Mouse (Mus musculus): Measurements from ENCODE around the gene Rbpj.

The Rbpj gene

DNA sequence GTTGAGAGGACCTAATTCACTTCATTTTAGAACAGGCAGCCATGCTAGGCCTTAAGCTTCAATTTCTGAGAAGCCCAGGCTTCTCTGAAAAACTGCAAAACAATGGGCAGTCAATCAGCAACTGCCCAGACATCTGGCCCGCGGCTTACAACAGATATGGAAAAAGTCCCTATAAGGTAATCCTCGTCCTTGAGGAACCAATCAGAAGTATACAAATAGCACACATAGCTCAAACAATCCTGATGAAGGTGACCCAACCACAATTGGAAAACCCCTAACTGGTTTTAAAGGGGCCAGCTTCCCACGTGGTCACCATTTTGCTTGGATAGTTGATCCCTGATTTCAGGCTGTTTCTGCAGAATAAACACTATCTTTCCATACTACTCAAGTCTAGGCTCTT lies 89.0 kb downstream of the Rbpj start:
- DNase-seq = no peak

DNA sequence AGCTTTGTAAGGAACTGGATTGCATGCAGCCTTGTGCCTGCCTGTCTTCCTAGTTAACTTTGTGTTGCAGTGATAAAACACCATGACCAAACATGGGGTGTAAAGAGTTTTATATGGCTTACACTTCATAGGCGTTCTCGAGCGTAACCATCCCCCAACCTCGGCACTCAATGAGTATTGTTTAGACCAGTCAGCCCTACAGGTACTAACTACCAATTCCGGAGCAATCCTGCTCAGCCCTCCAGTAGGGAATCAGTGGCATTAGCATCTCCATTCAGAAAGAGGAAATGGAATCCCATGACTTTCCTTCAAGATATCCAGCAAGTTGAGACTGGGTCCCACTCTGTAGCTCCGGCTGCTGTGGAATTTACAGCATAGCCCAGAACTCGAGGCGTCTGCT lies 89.5 kb downstream of the Rbpj start:
- no peak for DNase-seq

DNA sequence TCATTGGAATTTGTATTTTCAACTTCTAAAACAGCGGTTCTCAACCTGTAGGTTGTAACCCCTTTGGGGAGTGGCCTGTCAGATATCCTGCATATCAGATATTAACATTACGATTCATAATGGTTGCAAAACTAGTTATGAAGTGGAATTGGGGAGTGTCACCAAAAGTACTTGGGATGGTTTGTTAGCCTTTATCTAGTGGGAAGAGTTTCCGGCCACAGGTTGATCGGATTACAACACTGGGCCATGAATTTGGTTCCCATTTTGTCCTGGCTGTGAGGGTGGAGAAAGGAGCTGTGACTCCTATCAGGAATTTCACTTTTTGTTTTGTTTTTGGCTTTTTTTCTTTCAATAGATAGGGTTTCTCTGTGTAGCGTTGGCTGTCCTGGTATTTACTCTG lies 90.0 kb downstream of the Rbpj start:
- DNase-seq = no peak

DNA sequence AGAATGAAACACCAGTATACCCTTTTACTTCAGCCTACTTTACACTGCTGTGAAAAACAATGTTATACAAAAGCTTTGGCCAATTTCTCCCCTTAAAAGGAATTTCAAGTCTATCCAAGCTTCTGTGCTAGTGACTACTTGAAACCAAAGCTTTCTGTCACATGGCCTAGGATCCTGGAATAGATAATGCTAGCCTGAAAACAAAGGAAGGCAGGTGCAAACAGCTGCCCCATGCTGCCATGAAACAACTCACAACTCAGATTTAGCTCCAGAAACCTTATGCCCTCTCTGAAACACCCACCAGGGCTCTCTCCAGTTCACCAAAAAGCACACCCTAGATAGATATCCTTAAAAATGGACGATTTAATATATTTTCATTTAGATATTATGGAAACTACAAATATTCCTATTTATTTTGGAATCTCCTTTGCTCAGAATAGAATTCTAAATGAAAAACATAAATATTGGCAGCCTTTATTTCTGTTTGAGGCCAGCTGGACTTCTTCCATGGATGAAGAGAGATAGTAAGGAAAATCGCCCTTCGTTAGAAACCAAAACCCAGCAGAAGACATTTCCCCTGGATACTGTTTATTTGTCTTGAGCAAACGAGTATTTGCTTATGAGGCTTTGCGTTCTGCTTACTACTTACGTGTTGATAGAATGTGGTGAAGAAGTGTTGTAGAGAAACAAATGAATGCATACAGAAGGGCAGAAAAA lies 91.8 kb downstream of the Rbpj start:
- DNase-seq = no peak

DNA sequence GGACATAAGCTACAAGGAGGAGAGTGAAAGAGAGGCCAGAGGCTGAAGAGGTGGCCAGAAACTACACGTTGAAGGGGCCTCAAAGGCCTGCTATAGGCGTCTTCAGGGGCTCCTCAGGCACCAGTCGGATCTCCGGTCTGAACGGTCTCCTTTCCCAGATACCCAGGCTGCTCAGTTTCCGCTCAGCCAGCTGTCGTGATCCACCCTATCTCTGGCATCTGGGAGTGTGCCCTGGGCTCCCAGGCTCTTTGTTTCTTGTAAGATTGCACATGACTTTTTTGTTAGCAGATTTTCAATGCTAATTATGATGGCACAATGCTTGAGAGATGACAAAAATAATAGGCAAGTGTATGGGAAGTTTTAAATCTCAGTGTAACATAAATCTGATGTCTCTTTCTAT lies 95.2 kb downstream of the Rbpj start:
- DNase-seq = no peak

DNA sequence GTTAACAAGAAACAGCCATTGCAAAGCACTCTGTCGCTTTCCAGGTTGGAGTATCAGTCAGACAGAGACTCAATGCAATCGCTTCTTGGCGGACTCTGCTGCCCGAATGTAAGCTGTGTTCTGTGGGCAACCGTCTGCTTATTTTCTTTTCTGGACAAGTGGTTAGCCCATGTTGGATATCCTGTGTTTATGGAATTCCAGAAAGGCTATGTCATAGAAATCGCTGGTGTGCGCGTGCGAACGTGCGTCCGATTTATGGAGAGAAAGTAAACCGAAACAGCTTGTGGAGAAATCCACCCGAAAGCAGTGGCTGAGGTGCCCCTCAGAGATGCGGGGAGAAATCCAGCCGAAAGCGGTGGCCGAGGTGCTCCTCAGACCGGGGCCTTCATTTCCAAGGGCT lies 98.4 kb downstream of the Rbpj start:
- DNase-seq = no peak

DNA sequence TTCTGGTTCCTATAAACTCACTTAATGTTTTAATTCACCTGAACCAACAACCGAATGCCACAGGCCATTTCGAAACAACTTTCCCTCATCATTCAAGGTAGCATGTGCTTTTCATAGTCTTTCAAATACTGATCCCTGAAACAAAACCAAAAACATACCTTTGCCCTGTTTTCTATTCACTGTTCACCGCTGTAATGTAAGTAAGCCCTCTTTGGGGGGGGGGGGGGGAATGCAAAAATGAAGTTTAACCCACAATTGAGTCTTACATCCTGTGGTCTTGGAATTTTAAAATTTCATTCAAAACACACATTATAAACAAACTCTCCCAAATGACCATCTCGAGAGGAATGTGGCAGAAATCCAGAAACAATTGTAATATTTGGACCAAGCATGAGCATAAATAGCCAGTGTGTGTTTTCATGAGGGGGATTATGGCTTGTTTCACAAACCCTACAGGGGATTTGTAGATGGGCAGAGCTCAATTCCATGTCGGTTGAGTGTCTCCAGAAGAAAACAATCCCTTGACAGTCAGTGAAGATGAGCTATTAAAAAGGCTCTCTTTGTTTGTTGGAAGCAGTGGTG lies 99.4 kb downstream of the Rbpj start:
- DNase-seq = no peak

DNA sequence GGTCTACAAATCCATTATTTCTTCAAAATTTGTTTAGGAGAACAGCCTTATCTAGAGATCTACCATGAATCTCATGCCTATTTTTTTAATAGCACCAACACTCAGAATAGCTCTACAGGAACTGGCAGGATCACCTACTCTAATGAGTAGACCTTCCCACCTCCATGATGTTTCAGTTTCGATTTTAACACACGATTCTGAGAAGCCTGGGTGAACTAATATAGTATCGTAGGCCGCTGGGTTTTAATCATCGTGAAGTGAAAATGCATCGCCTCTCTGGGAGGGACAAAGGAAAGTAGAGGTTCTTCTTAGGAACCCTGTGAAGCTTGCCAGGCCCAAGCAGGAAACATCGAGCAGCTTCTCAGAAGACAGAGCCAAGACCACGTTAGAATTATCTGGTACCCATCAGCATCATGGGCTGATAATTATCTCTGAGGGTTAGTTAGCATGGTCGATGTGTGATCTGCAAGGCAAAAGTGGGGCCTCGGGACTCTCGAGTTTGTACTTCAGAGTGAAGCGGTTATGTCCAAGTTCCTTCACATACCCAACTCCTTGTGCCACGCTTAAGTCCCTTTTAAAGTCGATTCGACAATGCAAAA lies 100.6 kb downstream of the Rbpj start:
- DNase-seq = no peak

DNA sequence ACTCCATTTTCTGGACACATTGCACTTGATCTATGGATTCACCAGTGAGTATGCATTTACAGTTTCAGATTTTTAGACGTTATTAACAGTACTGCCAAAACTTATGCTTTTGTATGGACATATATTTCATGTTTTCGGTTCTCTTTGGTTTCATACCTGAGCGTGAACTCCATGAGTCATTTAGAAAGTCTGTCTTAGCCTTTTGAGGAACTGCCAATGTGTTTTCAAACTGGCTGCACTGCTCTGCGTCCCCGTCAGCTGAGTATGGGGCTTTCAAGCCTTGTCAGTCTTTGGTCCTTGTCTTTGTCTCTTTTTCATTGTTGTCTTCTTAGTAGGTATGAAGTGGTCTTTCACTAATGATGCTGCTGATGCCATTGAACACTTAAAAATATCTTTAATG lies 106.5 kb downstream of the Rbpj start:
- no peak for DNase-seq

DNA sequence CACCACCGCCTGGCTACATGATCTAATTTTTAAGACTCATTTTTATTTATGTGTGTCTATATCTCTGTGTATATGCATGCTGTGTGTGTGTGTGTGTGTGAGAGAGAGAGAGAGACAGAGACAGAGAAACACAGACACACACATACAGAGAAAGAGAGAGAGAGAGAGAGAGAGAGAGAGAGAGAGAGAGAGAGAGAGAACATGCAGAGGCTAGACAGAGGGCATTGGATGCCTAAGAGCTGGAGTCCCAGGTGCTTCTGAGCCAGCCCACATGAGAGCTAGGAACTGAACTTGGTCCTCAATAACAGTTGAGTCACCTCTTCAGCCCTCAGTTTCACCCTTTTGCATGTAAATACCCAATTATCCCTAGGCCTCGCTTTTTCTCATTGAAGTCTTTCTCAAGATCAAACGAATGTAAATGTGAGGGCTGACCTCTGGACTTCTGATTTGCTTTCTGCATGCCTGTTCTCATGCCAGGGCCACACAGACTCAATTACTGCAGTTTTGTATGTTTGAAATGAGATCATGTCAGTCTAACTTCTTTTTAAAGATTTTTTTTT lies 109.0 kb downstream of the Rbpj start:
- DNase-seq = no peak

DNA sequence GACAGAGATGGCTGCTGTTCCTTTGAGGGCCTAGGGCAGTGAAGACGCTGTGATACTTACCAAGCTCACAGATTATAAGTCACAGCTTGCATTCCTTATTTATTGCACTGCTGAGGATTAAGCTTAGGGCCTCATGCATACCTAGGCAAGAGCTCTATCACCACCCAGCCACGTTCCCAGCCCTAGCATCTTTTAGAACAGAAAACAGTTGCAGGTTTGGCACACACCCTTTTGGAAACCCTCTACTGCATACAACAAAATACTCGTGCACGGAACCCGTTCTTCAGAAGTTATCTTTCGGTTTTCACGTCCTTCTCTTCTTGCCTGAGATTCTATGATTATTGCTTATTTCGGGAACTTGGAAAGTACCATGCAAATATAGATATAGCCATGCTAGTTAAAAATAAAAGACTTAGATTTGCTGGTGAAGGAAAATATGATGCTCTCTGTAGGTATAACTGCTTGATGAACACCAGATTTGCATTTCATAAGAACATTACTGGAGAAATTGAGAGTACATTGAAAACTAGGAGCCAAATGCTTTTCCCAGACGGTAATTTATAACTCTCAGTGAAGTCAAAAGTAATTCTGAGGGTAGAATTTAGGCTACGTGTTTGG lies 111.4 kb downstream of the Rbpj start:
- DNase-seq = no peak

DNA sequence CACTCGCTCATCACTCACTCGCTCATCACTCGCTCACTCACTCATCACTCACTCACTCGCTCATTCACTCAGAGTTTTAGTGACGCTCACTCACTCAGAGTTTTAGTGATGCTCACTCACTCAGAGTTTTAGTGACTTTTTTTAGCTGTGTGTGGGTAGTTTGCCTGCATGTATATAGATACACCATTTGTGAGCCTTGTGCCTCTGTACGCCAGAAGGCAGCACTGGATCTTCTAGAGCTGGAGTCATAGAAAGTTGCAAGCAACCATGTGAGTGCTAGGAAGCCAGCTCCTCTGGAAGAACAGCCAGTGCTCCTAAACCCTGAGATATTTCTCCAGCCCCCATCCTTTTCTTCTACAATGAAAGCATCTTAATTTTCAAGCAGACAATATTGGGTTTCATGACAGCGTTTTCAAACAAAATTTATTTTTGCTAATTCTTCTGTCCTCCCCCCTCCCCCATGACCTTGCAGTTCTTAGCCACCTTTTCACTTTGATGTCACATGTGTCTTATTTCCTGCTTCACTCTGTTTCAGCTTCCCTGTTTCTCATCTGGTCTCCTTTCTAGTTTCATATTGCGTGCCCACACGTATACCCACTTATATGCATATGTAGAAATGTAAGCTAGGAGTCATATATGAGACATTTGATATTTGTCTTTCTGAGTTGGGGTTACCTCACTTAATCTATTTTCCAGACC lies 118.3 kb downstream of the Rbpj start:
- no peak for DNase-seq

DNA sequence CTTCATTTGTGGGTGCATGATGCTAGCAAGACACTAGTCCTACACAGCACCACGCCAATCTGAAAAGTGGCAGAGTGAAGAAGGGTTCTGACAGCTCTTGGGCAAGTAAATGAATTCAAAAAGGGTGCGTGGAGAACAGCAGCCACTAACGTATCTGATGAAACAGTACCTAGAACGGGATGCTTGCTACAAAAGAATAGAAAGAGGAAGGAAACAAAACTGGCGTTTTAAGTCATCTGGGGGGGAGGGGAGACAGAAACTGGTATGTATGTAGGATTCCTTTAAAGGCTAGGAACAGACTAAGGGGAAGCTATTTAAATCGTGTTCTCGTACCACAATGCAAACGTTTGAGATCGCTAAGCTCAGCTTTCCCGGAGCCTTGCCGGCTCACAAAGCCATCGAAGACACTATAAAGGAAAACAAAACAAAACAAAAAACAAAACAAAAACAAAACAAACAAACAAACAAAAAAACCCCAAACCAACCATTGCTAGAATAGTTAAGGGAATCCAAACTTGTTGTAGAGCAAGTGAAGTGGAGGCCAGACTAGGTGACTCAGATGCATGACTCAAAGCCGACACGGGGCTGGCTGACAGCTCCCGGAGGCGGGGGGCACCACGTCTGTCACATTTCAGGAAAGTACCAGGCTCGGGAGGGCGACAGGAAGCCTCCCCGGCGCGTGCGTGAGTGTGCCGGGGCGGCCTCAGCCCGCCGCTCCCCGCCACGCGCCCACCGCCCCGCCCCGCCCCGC lies 122.6 kb downstream of the Rbpj start:
- DNase-seq = peak; percentile 15

DNA sequence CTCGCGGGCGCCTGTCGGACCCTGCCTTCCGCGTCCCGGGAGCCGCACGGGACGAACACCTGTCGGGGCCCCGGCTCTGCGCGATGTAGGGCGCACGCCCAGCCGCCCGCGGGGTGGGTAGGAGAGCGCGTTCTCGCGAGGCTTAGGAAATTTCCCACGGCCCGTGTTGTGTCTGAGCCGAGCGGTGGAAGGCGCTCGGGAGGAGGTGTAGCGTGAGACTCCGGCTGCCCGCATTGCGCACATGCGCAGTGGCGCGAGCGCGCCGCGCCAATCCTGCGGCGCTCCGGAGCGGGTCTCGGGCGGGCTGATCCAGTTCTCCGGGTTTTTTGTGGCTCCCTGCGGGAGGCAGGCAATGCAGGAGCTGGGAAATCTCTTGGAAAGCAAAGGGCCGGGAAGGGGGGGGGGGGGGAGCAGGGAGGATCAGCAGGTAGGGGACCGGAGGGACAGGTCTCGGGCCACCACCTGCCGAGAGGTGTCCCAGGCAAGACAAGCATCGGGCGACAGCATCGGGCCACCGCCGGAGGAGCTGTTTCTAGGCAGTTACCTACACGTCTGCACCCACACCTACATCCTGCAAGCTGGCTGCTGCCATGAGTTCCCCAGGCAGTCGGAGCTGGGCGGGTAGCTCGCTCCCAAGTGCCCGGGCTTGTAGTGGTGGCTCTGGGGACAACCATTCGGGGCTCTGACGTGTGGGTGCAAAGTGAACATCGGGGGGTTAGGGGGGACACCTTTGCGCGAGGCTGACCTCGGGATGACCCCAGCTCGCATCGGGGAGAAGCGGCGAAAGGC lies 123.4 kb downstream of the Rbpj start:
- peak; percentile 99 for DNase-seq

DNA sequence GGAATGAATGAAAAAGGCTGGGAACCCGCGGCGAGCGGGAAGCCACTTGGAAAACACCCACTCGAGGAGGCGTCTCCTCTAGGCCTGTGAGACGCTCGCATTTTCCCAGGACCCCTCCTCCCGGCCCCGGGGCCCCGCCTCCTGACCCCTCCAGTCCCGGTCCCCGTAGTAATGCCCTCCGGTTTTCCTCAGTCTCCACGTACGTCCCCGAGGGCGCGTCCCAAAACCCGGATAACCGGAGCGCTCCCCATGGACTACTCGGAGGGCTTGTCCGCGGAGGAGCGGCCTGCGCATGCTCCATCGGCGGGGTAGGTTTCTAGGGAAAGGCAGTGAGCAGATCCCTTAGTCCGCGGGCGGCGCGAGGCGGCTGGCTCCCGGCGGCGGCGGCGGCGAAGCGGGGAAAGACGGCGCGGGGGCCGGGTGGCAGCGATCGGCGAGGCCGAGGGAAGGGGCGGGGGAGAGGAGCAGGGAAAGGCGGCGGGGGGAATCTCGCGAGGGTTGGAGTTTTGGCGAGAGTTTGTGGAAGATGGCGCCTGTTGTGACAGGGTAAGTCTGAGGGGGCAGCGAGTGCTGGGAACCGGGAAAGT lies 124.3 kb downstream of the Rbpj start:
- DNase-seq = peak; percentile 100

DNA sequence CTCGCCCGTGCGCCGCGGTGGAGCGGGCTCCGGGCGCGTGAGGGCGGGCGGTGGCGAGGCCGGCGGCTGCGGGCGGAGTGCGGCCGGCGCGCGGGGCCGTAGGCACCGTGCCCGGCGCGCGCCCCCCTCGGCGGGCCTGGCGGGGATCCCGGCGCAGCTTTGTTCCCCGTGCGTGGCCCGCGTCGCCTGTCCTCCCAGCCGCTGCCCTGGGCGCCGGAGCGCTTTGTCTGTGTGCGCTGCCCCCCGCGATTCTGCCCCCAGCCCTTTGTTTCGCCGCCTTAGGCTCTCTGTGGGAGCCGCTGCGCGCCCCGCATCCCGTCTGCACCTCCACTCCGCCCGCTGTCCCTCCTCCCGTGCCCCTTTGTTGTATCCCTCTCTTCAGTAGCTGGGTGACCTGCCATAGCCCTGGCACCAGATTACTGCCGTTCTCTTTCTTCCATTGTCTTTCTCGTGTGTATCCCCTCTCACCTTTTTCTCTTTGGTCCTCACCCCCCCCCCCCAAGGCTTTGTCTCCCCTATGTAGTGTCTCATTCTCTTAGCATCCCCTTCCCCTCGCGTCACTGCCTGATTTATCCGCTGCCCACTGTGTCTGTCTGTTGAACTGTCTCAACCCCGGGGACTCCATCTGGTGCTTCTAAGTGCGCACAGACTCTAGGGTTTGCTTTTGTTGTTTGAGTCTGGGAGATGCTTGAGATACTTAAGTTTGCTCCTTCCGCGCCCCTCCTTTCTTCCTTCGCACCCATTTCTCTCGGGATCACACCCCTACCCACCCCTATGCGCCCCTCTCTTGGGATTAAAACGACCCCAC lies 125.1 kb downstream of the Rbpj start:
- DNase-seq = peak; percentile 73

DNA sequence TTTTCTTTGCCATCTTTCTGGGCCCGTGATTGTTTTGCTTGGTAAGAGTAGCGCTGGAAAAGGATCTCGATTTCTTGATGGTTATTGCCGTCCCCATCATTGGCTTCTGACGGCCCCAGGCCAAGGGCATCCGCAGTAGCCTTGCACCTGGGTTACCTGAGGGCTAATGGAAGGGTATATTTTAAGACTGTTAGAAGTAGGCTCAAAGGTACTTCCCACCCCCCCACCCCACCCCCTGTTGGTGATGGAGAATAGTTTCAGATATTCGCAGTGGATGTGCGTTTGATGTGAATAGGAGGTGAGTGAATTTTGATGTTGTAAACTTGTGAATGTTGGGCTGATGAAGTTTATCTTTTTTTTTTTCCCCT lies 125.7 kb downstream of the Rbpj start:
- DNase-seq = no peak

DNA sequence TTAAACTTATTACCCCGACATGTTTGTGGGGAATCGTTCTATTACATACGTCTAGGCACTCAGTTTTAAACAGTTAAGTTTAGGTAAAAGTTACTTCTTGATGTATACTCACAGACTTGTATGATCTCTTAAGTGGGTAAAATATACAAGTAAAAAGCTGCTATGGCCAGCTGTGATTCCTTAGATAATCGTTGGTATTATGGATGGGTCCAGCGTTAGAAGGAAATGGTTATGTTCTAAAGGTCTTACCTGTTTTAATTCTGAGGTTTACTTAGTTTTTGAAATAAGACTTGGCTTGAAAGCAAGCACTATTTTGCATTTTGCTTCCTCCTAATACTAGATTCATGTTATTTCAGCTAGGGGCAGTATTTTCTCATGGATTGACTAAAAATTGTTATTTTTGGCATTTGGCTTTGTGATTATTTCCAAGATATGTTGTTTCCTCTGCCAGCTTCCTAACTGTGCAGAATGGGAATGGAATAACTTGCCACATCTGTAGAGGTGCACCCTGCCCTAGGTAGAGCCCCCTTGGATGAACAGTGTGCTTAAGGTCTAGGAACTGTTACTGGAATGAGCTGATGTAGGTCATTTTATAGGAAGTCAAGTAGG lies 127.2 kb downstream of the Rbpj start:
- DNase-seq = no peak

DNA sequence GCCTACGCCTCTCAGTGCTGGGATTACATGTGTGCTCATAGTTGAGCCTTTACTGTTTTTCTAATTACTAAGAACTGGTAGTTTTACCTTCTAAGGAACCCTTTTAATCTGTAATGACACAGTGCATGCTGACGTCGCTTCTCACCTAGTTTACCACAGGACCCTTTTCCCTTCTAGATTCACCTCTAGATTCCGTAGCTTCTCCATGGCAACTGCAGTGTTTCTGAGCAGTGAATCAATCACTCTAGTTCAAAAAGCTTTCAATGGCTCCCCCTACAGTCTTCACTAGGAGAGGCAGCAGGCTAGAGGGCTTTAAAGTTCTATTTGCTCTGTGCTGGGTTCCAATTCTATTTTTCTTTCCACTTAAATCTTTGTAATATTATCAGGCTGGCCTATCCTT lies 128.3 kb downstream of the Rbpj start:
- peak; percentile 14 for DNase-seq

DNA sequence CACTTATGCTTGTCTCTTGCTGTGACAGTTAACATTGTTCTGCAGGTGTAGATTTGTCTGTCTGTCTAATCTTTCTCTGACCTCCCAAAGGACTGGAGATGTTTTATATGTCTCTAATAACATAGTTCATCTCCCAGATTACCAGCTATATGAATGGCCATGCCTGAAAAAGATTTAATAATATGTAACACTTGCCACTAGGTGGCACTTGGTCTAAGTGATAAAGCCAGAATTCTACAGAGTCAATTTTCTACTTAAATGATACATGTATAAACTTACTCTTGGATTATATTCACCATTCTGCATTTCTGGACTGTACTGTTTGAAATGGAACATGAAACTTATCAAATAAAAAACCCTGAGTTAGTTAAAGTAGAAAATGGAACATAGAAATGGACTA lies 132.6 kb downstream of the Rbpj start:
- no peak for DNase-seq
